ENCODE assay signal across 14 mouse cellular contexts in genomic region chr4:10051296-10052267, GRCm38 (mm10).
DNase-seq lines count a peak whose midpoint lies in the region; ATAC-seq and TF ChIP-seq lines count a peak whose summit lies in the region.
"Had no signal": no experiment of that assay in that cellular context is flagged by ENCODE, and none has a peak within 500 bp of the region (broad histone marks: within the 10 kb centered on the region; RNA-seq: fewer than 3 reads in every experiment).

No protein-coding gene starts in this region.

- H3K9me3 ChIP-seq in lung, embryonic 14.5 days (ENCODE audit: low read depth, low read length), result no peaks in the 10 kb centered on the region
- no peaks in the 10 kb centered on the region for H3K9me3 ChIP-seq in forebrain, embryonic 15.5 days
- no peaks in the 10 kb centered on the region for H3K9me3 ChIP-seq in limb, embryonic 12.5 days
- no peaks in the 10 kb centered on the region for H3K9me3 ChIP-seq in neural tube, embryonic 12.5 days
- H3K9me3 ChIP-seq in intestine, postnatal 0 days (ENCODE audit: control insufficient read depth), result no peaks in the 10 kb centered on the region
- H3K9me3 ChIP-seq: heart, embryonic 13.5 days; kidney, embryonic 15.5 days; lung, embryonic 15.5 days had no signal

- no peaks in the 10 kb centered on the region for H3K27me3 ChIP-seq in lung, embryonic 14.5 days (ENCODE audit: insufficient read depth, low read length)
- no peaks in the 10 kb centered on the region for H3K27me3 ChIP-seq in forebrain, embryonic 15.5 days
- no peaks in the 10 kb centered on the region for H3K27me3 ChIP-seq in limb, embryonic 12.5 days
- H3K27me3 ChIP-seq in neural tube, embryonic 12.5 days (replicated peaks), result no peaks in the 10 kb centered on the region
- H3K27me3 ChIP-seq in intestine, postnatal 0 days (replicated peaks; ENCODE audit: control insufficient read depth, insufficient read depth, low read length), result no peaks in the 10 kb centered on the region
- H3K27me3 ChIP-seq: heart, embryonic 13.5 days; kidney, embryonic 15.5 days; lung, embryonic 15.5 days had no signal

- no peaks in the 10 kb centered on the region for H3K4me1 ChIP-seq in lung, embryonic 14.5 days (ENCODE audit: insufficient read depth)
- H3K4me1 ChIP-seq in forebrain, embryonic 15.5 days, result no peaks in the 10 kb centered on the region
- peaks cover 15% of the 10 kb centered on the region for H3K4me1 ChIP-seq in limb, embryonic 12.5 days (replicated peaks)
- H3K4me1 ChIP-seq in neural tube, embryonic 12.5 days, result 0 out of 2 replicates have a peak, but pooled peaks cover 4% of the 10 kb centered on the region
- no peaks in the 10 kb centered on the region for H3K4me1 ChIP-seq in intestine, postnatal 0 days (replicated peaks; ENCODE audit: control insufficient read depth, insufficient read depth, low read length)
- H3K4me1 ChIP-seq: kidney, embryonic 15.5 days; lung, embryonic 15.5 days had no signal

- WGBS in lung, embryonic 14.5 days, result 43% methylated on average over 5 of the region's 5 CpGs
- WGBS in forebrain, embryonic 15.5 days, result 54% methylated on average over 5 of the region's 5 CpGs
- WGBS in limb, embryonic 12.5 days, result 57% methylated on average over 5 of the region's 5 CpGs
- WGBS in neural tube, embryonic 12.5 days, result 60% methylated on average over 5 of the region's 5 CpGs
- WGBS in intestine, postnatal 0 days, result 63% methylated on average over 5 of the region's 5 CpGs

- H3K9ac ChIP-seq in lung, embryonic 14.5 days, result no peak overlapping the region
- H3K9ac ChIP-seq in forebrain, embryonic 15.5 days (replicated peaks), result no peak overlapping the region
- H3K9ac ChIP-seq in limb, embryonic 12.5 days (replicated peaks), result no peak overlapping the region
- H3K9ac ChIP-seq in neural tube, embryonic 12.5 days, result no peak overlapping the region
- H3K9ac ChIP-seq in intestine, postnatal 0 days (ENCODE audit: low read depth, low read length), result no peak overlapping the region
- H3K9ac ChIP-seq: heart, embryonic 13.5 days; kidney, embryonic 15.5 days; lung, embryonic 15.5 days had no signal

- H3K4me3 ChIP-seq in lung, embryonic 14.5 days (ENCODE audit: low read depth, low read length), result no peak overlapping the region
- no peak overlapping the region for H3K4me3 ChIP-seq in forebrain, embryonic 15.5 days
- H3K4me3 ChIP-seq in limb, embryonic 12.5 days (replicated peaks), result no peak overlapping the region
- H3K4me3 ChIP-seq in neural tube, embryonic 12.5 days, result no peak overlapping the region
- H3K4me3 ChIP-seq in intestine, postnatal 0 days (ENCODE audit: low read depth, low read length), result no peak overlapping the region
- H3K4me3 ChIP-seq: heart, embryonic 13.5 days; kidney, embryonic 15.5 days; lung, embryonic 15.5 days had no signal

- H3K27ac ChIP-seq in lung, embryonic 14.5 days (ENCODE audit: low read depth), result no peak overlapping the region
- no peak overlapping the region for H3K27ac ChIP-seq in forebrain, embryonic 15.5 days (replicated peaks)
- no peak overlapping the region for H3K27ac ChIP-seq in limb, embryonic 12.5 days
- H3K27ac ChIP-seq in neural tube, embryonic 12.5 days, result no peak overlapping the region
- no peak overlapping the region for H3K27ac ChIP-seq in intestine, postnatal 0 days (ENCODE audit: low read depth, low read length)
- H3K27ac ChIP-seq: heart, embryonic 13.5 days; kidney, embryonic 15.5 days; lung, embryonic 15.5 days had no signal

- H3K4me2 ChIP-seq in lung, embryonic 14.5 days, result no peak overlapping the region
- no peak overlapping the region for H3K4me2 ChIP-seq in forebrain, embryonic 15.5 days (replicated peaks)
- no peak overlapping the region for H3K4me2 ChIP-seq in limb, embryonic 12.5 days
- H3K4me2 ChIP-seq in neural tube, embryonic 12.5 days (replicated peaks), result no peak overlapping the region
- H3K4me2 ChIP-seq in intestine, postnatal 0 days (replicated peaks; ENCODE audit: low read depth), result no peak overlapping the region
- H3K4me2 ChIP-seq: heart, embryonic 13.5 days; kidney, embryonic 15.5 days; lung, embryonic 15.5 days had no signal

- DNase-seq in lung, embryonic 14.5 days, result peak; percentile 65
- no peak for DNase-seq in lung, postnatal 10 days
- no peak for DNase-seq in frontal cortex, postnatal 36 days (ENCODE audit: low spot score in 2 of 2)
- DNase-seq in layer of hippocampus, adult 18-20 months (ENCODE audit: low spot score in 2 of 2), result no peak
- DNase-seq: gastrocnemius, postnatal 25 days; left cerebral cortex, postnatal 4 days had no signal

- TF ChIP-seq CTCF in lung, embryonic 14.5 days (IDR thresholded peaks at IDR 0.05; ENCODE audit: low read depth), result no peak
- TF ChIP-seq CTCF in intestine, postnatal 0 days (IDR thresholded peaks at IDR 0.05; ENCODE audit: low read depth), result no peak

- ATAC-seq in lung, embryonic 14.5 days (ENCODE audit: insufficient read depth), result peak; percentile 92
- peak; percentile 84 for ATAC-seq in forebrain, embryonic 15.5 days (replicated peaks)
- ATAC-seq in limb, embryonic 12.5 days (ENCODE audit: insufficient number of reproducible peaks, insufficient read depth, low FRiP score, low TSS enrichment, low read depth), result peak; percentile 82
- peak; percentile 82 for ATAC-seq in neural tube, embryonic 12.5 days (ENCODE audit: low FRiP score, low read depth)
- ATAC-seq in intestine, postnatal 0 days, result no peak
- ATAC-seq: CD4-positive, CD25-positive, alpha-beta regulatory T cell, adult 4 months had no signal

- no peaks in the 10 kb centered on the region for H3K36me3 ChIP-seq in lung, embryonic 14.5 days (ENCODE audit: insufficient read depth)
- H3K36me3 ChIP-seq in forebrain, embryonic 15.5 days, result no peaks in the 10 kb centered on the region
- H3K36me3 ChIP-seq in limb, embryonic 12.5 days, result no peaks in the 10 kb centered on the region
- H3K36me3 ChIP-seq in neural tube, embryonic 12.5 days, result no peaks in the 10 kb centered on the region
- no peaks in the 10 kb centered on the region for H3K36me3 ChIP-seq in intestine, postnatal 0 days (ENCODE audit: control insufficient read depth, insufficient read depth)
- H3K36me3 ChIP-seq: heart, embryonic 13.5 days; kidney, embryonic 15.5 days; lung, embryonic 15.5 days had no signal
